Mouse (Mus musculus): ENCODE results near the gene Hfe2. TPM values are rescaled to one million over a fixed set of nuclear protein-coding genes. Genes with fewer than 3 reads are reported as not detected.
"Not testable (repeated sequence)": the region's sequence is repeated elsewhere in the genome, so short reads cannot be mapped to it uniquely, and the experiment has no call there.

The Hfe2 gene
- total RNA-seq, 2 experiments from 2014 or later = 283 to 297 TPM

GRCm38 (mm10) chr3:96495490-96496210 lies 29.3 kb upstream of the Hfe2 start:
- DNase-seq (ENCODE audit: low spot score in 2 of 2) = no peak

- no peak for DNase-seq (ENCODE audit: low spot score in 2 of 2)
Observed at GRCm38 (mm10) chr3:96496216-96496615, 28.8 kb upstream of the Hfe2 start.

- DNase-seq (ENCODE audit: low spot score in 2 of 2) = not testable (repeated sequence)
Observed at GRCm38 (mm10) chr3:96496620-96497275, 28.2 kb upstream of the Hfe2 start.

- peak in 1 of 2 experiments; percentile 52 for DNase-seq (ENCODE audit: low spot score in 2 of 2)
Observed at GRCm38 (mm10) chr3:96497451-96498028, 27.4 kb upstream of the Hfe2 start.

- no peak for DNase-seq (ENCODE audit: low spot score in 2 of 2)
Observed at GRCm38 (mm10) chr3:96498476-96499245, 26.3 kb upstream of the Hfe2 start.

DNA sequence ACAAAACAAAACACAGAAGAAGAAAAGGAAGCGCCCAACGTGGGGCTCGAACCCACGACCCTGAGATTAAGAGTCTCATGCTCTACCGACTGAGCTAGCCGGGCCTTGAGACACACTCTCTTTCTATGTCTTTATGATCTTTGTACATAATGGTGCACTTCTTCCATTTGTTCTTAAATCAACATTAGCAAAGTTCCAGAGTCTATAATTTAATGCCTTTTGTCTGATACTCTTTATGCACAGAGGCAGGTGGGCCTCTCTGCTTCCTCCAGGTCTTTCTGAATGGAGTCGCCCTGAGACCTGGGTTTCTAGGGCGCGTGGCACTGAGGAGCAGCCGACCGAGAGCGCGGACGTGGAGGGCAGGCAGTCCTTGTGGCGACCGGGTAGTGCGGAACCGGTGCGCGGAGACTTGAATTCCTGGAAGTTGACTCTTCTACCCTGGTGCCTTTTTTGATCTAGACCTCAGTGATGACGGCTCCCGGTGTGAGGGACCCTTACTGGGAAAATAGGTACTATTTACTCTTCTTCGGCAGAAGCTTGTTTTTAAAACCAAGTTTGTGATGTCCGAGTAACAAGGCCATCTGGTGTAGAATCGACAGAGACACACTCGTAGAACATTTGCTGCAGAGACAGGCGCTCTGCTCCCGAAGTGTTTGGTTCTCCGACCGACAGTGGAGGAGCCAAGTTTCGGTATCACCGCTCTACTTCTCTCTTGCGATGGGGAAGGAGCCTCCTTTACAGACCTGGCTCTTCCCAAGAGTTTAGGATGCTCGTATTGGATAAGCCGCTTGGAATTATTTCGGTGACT lies 25.3 kb upstream of the Hfe2 start:
- peak; percentile 44 to 71 for DNase-seq (ENCODE audit: low spot score in 2 of 2)

- peak; percentile 84 to 90 for DNase-seq (ENCODE audit: low spot score in 2 of 2)
Observed at GRCm38 (mm10) chr3:96500289-96500621, 24.7 kb upstream of the Hfe2 start.

DNA sequence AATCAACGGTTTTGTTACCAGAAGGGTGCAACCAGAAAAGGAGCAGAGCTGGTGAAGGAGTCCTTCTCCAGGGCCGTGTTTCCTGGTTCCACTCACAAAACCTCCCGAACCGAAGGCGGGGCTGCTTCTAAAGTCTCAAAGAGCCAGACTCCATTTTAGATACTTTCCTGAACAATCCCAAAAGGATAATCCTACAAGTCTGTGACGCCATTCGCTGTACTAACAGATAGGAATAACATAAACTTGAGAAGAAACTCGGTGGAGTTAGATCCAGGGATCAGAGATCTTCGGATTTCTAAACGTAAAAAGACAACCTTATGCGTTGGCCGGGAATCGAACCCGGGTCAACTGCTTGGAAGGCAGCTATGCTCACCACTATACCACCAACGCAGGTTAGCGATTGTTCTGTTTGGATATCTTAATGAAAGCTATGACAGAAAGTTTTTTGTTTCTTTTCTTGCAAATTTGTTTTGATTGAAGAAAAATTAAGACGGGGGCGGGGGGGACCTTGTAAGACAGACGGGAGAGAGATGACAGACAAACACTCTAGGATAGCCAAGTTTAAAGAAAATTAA lies 24.2 kb upstream of the Hfe2 start:
- peak; percentile 68 to 81 for DNase-seq (ENCODE audit: low spot score in 2 of 2)

GRCm38 (mm10) chr3:96501391-96502115 lies 23.4 kb upstream of the Hfe2 start:
- DNase-seq (ENCODE audit: low spot score in 2 of 2) = peak; percentile 84 to 85

- no peak for DNase-seq (ENCODE audit: low spot score in 2 of 2)
Observed at GRCm38 (mm10) chr3:96502181-96503082, 22.5 kb upstream of the Hfe2 start.

DNA sequence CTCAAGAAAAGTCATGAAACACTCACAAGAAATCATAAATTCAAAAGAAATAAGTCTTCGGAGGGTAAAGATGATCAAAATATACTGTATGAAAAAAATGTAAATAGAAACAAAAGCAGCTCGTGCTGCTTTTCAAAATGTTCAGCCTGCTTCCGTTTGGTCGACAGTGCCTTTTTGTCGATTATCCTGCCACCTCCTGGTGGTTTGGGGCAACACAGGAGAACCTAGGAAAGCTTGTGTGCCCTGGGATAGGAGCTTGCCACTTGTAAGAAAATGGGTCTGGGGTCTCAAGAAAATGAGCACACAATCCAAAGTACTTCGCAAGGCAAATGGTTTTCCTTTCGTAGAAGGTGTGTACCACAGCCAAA lies 21.9 kb upstream of the Hfe2 start:
- DNase-seq (ENCODE audit: low spot score in 2 of 2) = peak in 1 of 2 experiments; percentile 74

GRCm38 (mm10) chr3:96503946-96504345 lies 21.0 kb upstream of the Hfe2 start:
- DNase-seq (ENCODE audit: low spot score in 2 of 2) = no peak

- DNase-seq (ENCODE audit: low spot score in 2 of 2) = no peak
Observed at GRCm38 (mm10) chr3:96504931-96505330, 20.0 kb upstream of the Hfe2 start.

DNA sequence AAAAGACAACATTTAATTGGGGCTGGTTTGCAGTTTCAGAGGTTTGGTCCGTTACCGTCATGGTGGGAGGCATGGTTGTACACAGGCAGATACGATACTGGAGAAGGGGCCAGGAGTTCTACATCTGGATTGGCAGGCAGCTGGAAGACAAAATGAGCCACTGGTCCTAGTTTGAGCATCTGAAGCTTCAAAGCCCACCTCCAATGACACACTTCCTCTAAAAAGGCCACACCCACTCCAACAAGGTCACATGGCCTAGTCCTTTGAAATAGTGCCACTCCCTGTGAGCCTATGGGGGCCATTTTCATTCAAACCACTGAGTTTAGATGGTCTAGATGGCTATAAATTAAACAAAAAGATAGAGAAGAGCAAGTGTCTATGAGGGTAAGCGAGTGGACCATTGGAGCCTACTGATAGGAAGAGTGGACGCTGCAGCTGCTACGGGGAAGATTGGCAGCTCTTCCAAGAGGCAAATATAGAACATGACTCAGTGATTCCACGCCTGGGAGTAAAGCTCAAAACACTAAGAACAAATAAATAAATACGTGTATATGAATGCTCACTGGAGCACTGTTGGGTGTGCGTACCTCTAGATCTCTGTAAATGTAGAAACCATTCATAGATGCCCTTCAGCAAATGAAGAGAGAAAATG lies 18.4 kb upstream of the Hfe2 start:
- no peak for DNase-seq (ENCODE audit: low spot score in 2 of 2)

- not testable (repeated sequence) for DNase-seq (ENCODE audit: low spot score in 2 of 2)
Observed at GRCm38 (mm10) chr3:96507966-96508365, 17.0 kb upstream of the Hfe2 start.

GRCm38 (mm10) chr3:96520171-96520570 lies 4.8 kb upstream of the Hfe2 start:
- DNase-seq (ENCODE audit: low spot score in 2 of 2) = no peak

DNA sequence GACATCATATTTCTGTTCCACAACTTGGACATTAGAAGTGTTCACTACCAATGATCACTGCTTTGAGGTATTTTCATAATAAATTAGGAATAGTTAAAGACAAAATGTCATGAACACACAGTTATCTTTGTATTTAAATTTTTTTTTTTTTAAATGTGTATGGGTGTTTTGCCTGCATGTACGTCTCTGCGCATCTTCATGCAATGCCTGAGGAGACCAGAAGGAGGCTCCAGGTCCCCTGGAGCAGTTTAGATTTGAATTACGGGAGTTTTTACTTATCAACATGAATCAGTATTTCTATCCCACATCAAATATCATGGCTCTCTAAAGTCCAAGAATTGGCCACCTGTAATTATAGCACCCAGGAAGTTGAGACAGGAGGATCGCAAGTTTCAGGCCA lies 2.8 kb upstream of the Hfe2 start:
- no peak for DNase-seq (ENCODE audit: low spot score in 2 of 2)

All from gastrocnemius, postnatal 4 days (tissue).